Mouse (Mus musculus) intestine, embryonic 16.5 days (tissue): ENCODE results near the gene Cask. TPM values are rescaled to one million over a fixed set of nuclear protein-coding genes. Genes with fewer than 3 reads are reported as not detected.
A peak's percentile ranks its signal among the peaks of the same experiment; 100 is the strongest.
"Not testable (repeated sequence)": the region's sequence is repeated elsewhere in the genome, so short reads cannot be mapped to it uniquely, and the experiment has no call there.

Experiments used
- ATAC-seq: fragments of 200-750 bp; cut with Nextera tagmentation; 2 replicates; pipeline ENCODE4 v1.8.0; 2017; ENCODE audit warnings: moderate TSS enrichment, moderate library complexity
- H3K27ac ChIP-seq: fragments of 300-500 bp; sonication (generic); 2 replicates; pipeline ENCODE4 v1.5.1; 2014; ENCODE audit warnings: mild to moderate bottlenecking, low read length
- H3K27me3 ChIP-seq: fragments of 300-500 bp; sonication (generic); replicated peaks from 2 replicates; pipeline ENCODE4 v1.6.1; 2014; ENCODE audit warnings: low read length, control low read depth, mixed read lengths; ENCODE audit not compliant: control insufficient read depth, insufficient read depth
- H3K36me3 ChIP-seq: fragments of 300-500 bp; sonication (generic); 2 replicates; pipeline ENCODE4 v1.6.1; 2014; ENCODE audit warnings: low read length, control low read depth; ENCODE audit not compliant: control insufficient read depth, insufficient read depth
- H3K4me1 ChIP-seq: fragments of 300-500 bp; sonication (generic); 2 replicates; pipeline ENCODE4 v1.6.1; 2014; ENCODE audit warnings: low read length, control low read depth, mixed read lengths; ENCODE audit not compliant: control insufficient read depth, insufficient read depth
- H3K4me2 ChIP-seq: fragments of 300-500 bp; sonication (generic); 2 replicates; pipeline ENCODE4 v1.6.1; 2014; ENCODE audit warnings: low read depth, low read length, control low read depth
- H3K4me3 ChIP-seq: fragments of 300-500 bp; sonication (generic); 2 replicates; pipeline ENCODE4 v1.5.1; 2014; ENCODE audit warnings: mild to moderate bottlenecking, low read length
- H3K9ac ChIP-seq: fragments of 300-500 bp; sonication (generic); 2 replicates; pipeline ENCODE4 v1.6.1; 2014; ENCODE audit warnings: low read depth, low read length
- H3K9me3 ChIP-seq: fragments of 300-500 bp; sonication (generic); 2 replicates; pipeline ENCODE4 v1.6.1; 2016; ENCODE audit warnings: low read length, control low read depth; ENCODE audit not compliant: control insufficient read depth
- WGBS: fragments of 180-500 bp; shearing (Covaris S2); extraction: QIAGEN DNeasy Blood & Tissue Kit; methylation state at CpG from one replicate; pipeline ENCODE4 v1.1.7; 2014; 5-methylcytosine and 5-hydroxymethylcytosine counted together
- polyA plus RNA-seq: library from polyadenylated mRNA; unstranded; fragments of >200 nt; fragmentation: Nextera tagmentation; extraction: Ambion mirVana; gene quantifications from 2 replicates; pipeline ENCODE4 v1.2.1, GENCODE M21; 2015

Cask gene
- polyA plus RNA-seq, 1 experiment from 2014 or later, result 10.1 TPM

GRCm38 (mm10) chrX:13845858-13846652 lies 5.1 kb downstream of the Cask start:
- Histone ChIP-seq H3K9ac (peak overlapping the region; percentile 81), H3K4me1 (no peaks in the 10 kb centered on the region), H3K4me2 (peak overlapping the region; percentile 49), H3K9me3 (no peaks in the 10 kb centered on the region), H3K4me3 (peak overlapping the region; percentile 67), H3K36me3 (no peaks in the 10 kb centered on the region), H3K27ac (peak overlapping the region; percentile 75), H3K27me3 (no peaks in the 10 kb centered on the region)
- WGBS, result 15% methylated on average over 61 of the region's 100 CpGs
- ATAC-seq, result peak; percentile 83

GRCm38 (mm10) chrX:13845141-13845857 lies 5.9 kb downstream of the Cask start:
- 16% methylated on average over 22 of the region's 22 CpGs for WGBS
- Histone ChIP-seq H3K4me1 (no peaks in the 10 kb centered on the region), H3K36me3 (no peaks in the 10 kb centered on the region), H3K27ac (peak overlapping the region; percentile 28; the same call in 1 of the 2 replicates), H3K27me3 (no peaks in the 10 kb centered on the region), H3K9me3 (no peaks in the 10 kb centered on the region), H3K4me2 (peak overlapping the region; percentile 49), H3K4me3 (peak overlapping the region; percentile 67), H3K9ac (peak overlapping the region; percentile 81)
- peak; percentile 8; the same call in 1 of the 2 replicates for ATAC-seq

- Histone ChIP-seq H3K27ac (no peak overlapping the region), H3K4me2 (no peak overlapping the region), H3K9ac (no peak overlapping the region), H3K4me3 (no peak overlapping the region), H3K4me1 (no peaks in the 10 kb centered on the region), H3K9me3 (no peaks in the 10 kb centered on the region), H3K36me3 (no peaks in the 10 kb centered on the region), H3K27me3 (no peaks in the 10 kb centered on the region)
- WGBS, result 83% methylated on average over 1 of the region's 1 CpGs
- no peak for ATAC-seq
These were observed 28.4 kb downstream of the Cask start for GRCm38 (mm10) chrX:13822792-13823191.

- H3K9me3 ChIP-seq, result no peaks in the 10 kb centered on the region
- no peaks in the 10 kb centered on the region for H3K27me3 ChIP-seq
- no peaks in the 10 kb centered on the region for H3K36me3 ChIP-seq
- no peak overlapping the region for H3K4me2 ChIP-seq
- H3K4me3 ChIP-seq, result no peak overlapping the region
- 64% methylated on average over 2 of the region's 2 CpGs for WGBS
- H3K4me1 ChIP-seq, result no peaks in the 10 kb centered on the region
- no peak for ATAC-seq
- no peak overlapping the region for H3K9ac ChIP-seq
- no peak overlapping the region for H3K27ac ChIP-seq
These were observed 52.4 kb downstream of the Cask start for GRCm38 (mm10) chrX:13798754-13799153.

- no peak overlapping the region for H3K4me2 ChIP-seq
- ATAC-seq, result no peak
- no peaks in the 10 kb centered on the region for H3K9me3 ChIP-seq
- no peak overlapping the region for H3K4me3 ChIP-seq
- no peaks in the 10 kb centered on the region for H3K4me1 ChIP-seq
- WGBS, result 95% methylated on average over 1 of the region's 1 CpGs
- no peaks in the 10 kb centered on the region for H3K27me3 ChIP-seq
- no peak overlapping the region for H3K27ac ChIP-seq
- H3K36me3 ChIP-seq, result no peaks in the 10 kb centered on the region
- no peak overlapping the region for H3K9ac ChIP-seq
These were observed 85.5 kb downstream of the Cask start for GRCm38 (mm10) chrX:13765672-13766071.

- H3K9me3 ChIP-seq, result no peaks in the 10 kb centered on the region
- H3K36me3 ChIP-seq, result no peaks in the 10 kb centered on the region
- no peak overlapping the region for H3K4me2 ChIP-seq
- WGBS, result 92% methylated on average over 1 of the region's 1 CpGs
- no peak overlapping the region for H3K27ac ChIP-seq
- no peak overlapping the region for H3K9ac ChIP-seq
- no peaks in the 10 kb centered on the region for H3K4me1 ChIP-seq
- H3K27me3 ChIP-seq, result no peaks in the 10 kb centered on the region
- no peak for ATAC-seq
- no peak overlapping the region for H3K4me3 ChIP-seq
These were observed 86.1 kb downstream of the Cask start for GRCm38 (mm10) chrX:13765024-13765423.

GRCm38 (mm10) chrX:13757279-13758005 lies 93.7 kb downstream of the Cask start:
- Histone ChIP-seq H3K4me2 (no peak overlapping the region), H3K4me3 (no peak overlapping the region), H3K36me3 (no peaks in the 10 kb centered on the region), H3K9me3 (no peaks in the 10 kb centered on the region), H3K27ac (no peak overlapping the region), H3K4me1 (no peaks in the 10 kb centered on the region), H3K9ac (no peak overlapping the region), H3K27me3 (no peaks in the 10 kb centered on the region)
- WGBS, result 47% methylated on average over 3 of the region's 3 CpGs
- ATAC-seq, result no peak

GRCm38 (mm10) chrX:13741110-13741509 lies 110.1 kb downstream of the Cask start:
- Histone ChIP-seq H3K27me3 (no peaks in the 10 kb centered on the region), H3K27ac (no peak overlapping the region), H3K9ac (no peak overlapping the region), H3K4me1 (no peaks in the 10 kb centered on the region), H3K4me2 (no peak overlapping the region), H3K9me3 (no peaks in the 10 kb centered on the region), H3K4me3 (no peak overlapping the region), H3K36me3 (no peaks in the 10 kb centered on the region)
- no peak for ATAC-seq
- 68% methylated on average over 2 of the region's 2 CpGs for WGBS

- H3K9me3 ChIP-seq, H3K27me3 ChIP-seq, H3K9ac ChIP-seq, H3K4me3 ChIP-seq, H3K4me2 ChIP-seq, H3K27ac ChIP-seq, H3K4me1 ChIP-seq, ATAC-seq, H3K36me3 ChIP-seq: not testable (repeated sequence)
These were observed 120.4 kb downstream of the Cask start for GRCm38 (mm10) chrX:13730785-13731184.
